Mouse (Mus musculus) liver, embryonic 16.5 days (tissue): ENCODE data around the gene Ar. TPM values are rescaled to one million over a fixed set of nuclear protein-coding genes. Genes with fewer than 3 reads are reported as not detected.

Source experiments
- ATAC-seq: fragments of 200-750 bp; cut with Nextera tagmentation; 2 replicates; pipeline ENCODE4 v1.8.0; 2017; ENCODE audit warnings: low read depth, mild to moderate bottlenecking, moderate number of reproducible peaks, moderate library complexity
- H3K27ac ChIP-seq: fragments of 300-500 bp; sonication (generic); 2 replicates; pipeline ENCODE4 v1.5.1; 2014; ENCODE audit warnings: mild to moderate bottlenecking, low read length
- H3K27me3 ChIP-seq: fragments of 300-500 bp; sonication (generic); 2 replicates; pipeline ENCODE4 v1.6.1; 2014; ENCODE audit warnings: low read depth, low read length, mixed read lengths; ENCODE audit not compliant: control insufficient read depth, insufficient read depth
- H3K36me3 ChIP-seq: fragments of 300-500 bp; sonication (generic); 2 replicates; pipeline ENCODE4 v1.6.1; 2014; ENCODE audit warnings: mild to moderate bottlenecking; ENCODE audit not compliant: control insufficient read depth, insufficient read depth
- H3K4me1 ChIP-seq: fragments of 300-500 bp; sonication (generic); 2 replicates; pipeline ENCODE4 v1.6.1; 2014; ENCODE audit warnings: low read depth, low read length, mixed read lengths; ENCODE audit not compliant: control insufficient read depth
- H3K4me2 ChIP-seq: fragments of 300-500 bp; sonication (generic); 2 replicates; pipeline ENCODE4 v1.6.1; 2014; ENCODE audit warnings: low read depth, low read length, mixed read lengths
- H3K4me3 ChIP-seq: fragments of 300-500 bp; sonication (generic); 2 replicates; pipeline ENCODE4 v1.5.1; 2014; ENCODE audit warnings: low read depth, mild to moderate bottlenecking, low read length
- H3K9ac ChIP-seq: fragments of 300-500 bp; sonication (generic); 2 replicates; pipeline ENCODE4 v1.6.1; 2014; ENCODE audit warnings: low read depth, low read length
- H3K9me3 ChIP-seq: fragments of 300-500 bp; sonication (generic); replicated peaks from 2 replicates; pipeline ENCODE4 v1.6.1; 2016; ENCODE audit warnings: low read length; ENCODE audit not compliant: control insufficient read depth
- WGBS: fragments of 180-500 bp; shearing (Covaris S2); extraction: QIAGEN DNeasy Blood & Tissue Kit; methylation state at CpG from one replicate; pipeline ENCODE4 v1.1.7; 2014; ENCODE audit not compliant: insufficient replicate concordance; 5-methylcytosine and 5-hydroxymethylcytosine counted together
- polyA plus RNA-seq: library from polyadenylated mRNA; unstranded; fragments of >200 nt; fragmentation: Nextera tagmentation; extraction: Ambion mirVana; gene quantifications from 2 replicates; pipeline ENCODE4 v1.2.1, GENCODE M21; 2015

The Ar gene
- polyA plus RNA-seq, 1 experiment from 2014 or later: 0.02 TPM

GRCm38 (mm10) chrX:98248363-98248762 lies 99.8 kb downstream of the Ar start:
- Histone ChIP-seq H3K4me1 (no peaks in the 10 kb centered on the region), H3K9ac (no peak overlapping the region), H3K36me3 (no peaks in the 10 kb centered on the region), H3K9me3 (no peaks in the 10 kb centered on the region), H3K4me2 (no peak overlapping the region), H3K27ac (no peak overlapping the region), H3K4me3 (no peak overlapping the region), H3K27me3 (no peaks in the 10 kb centered on the region)
- WGBS: 63% methylated on average over 4 of the region's 4 CpGs
- no peak for ATAC-seq

GRCm38 (mm10) chrX:98259620-98260019 lies 111.1 kb downstream of the Ar start:
- H3K9me3 ChIP-seq: no peaks in the 10 kb centered on the region
- no peaks in the 10 kb centered on the region for H3K36me3 ChIP-seq
- H3K4me3 ChIP-seq: no peak overlapping the region
- H3K27me3 ChIP-seq: no peaks in the 10 kb centered on the region
- H3K4me1 ChIP-seq: no peaks in the 10 kb centered on the region
- no peak overlapping the region for H3K27ac ChIP-seq
- no peak overlapping the region for H3K9ac ChIP-seq
- ATAC-seq: no peak
- whole genome bisulfite sequencing: 51% methylated on average over 2 of the region's 2 CpGs
- no peak overlapping the region for H3K4me2 ChIP-seq

- H3K36me3 ChIP-seq: no peaks in the 10 kb centered on the region
- WGBS: 51% methylated on average over 2 of the region's 2 CpGs
- no peak overlapping the region for H3K4me2 ChIP-seq
- H3K27ac ChIP-seq: no peak overlapping the region
- no peaks in the 10 kb centered on the region for H3K9me3 ChIP-seq
- ATAC-seq: no peak
- H3K4me3 ChIP-seq: no peak overlapping the region
- H3K27me3 ChIP-seq: no peaks in the 10 kb centered on the region
- H3K4me1 ChIP-seq: no peaks in the 10 kb centered on the region
- H3K9ac ChIP-seq: no peak overlapping the region
These were observed 117.2 kb downstream of the Ar start for GRCm38 (mm10) chrX:98265755-98266154.

- H3K4me1 ChIP-seq: no peaks in the 10 kb centered on the region
- H3K4me3 ChIP-seq: no peak overlapping the region
- no peaks in the 10 kb centered on the region for H3K36me3 ChIP-seq
- no peak for ATAC-seq
- no peak overlapping the region for H3K4me2 ChIP-seq
- H3K27me3 ChIP-seq: no peaks in the 10 kb centered on the region
- no peak overlapping the region for H3K9ac ChIP-seq
- no peaks in the 10 kb centered on the region for H3K9me3 ChIP-seq
- no peak overlapping the region for H3K27ac ChIP-seq
These were observed 122.8 kb downstream of the Ar start for GRCm38 (mm10) chrX:98271361-98271760.

GRCm38 (mm10) chrX:98291763-98292162 lies 143.2 kb downstream of the Ar start:
- Histone ChIP-seq H3K9ac (no peak overlapping the region), H3K4me2 (no peak overlapping the region), H3K27ac (no peak overlapping the region), H3K4me3 (no peak overlapping the region), H3K4me1 (no peaks in the 10 kb centered on the region), H3K36me3 (no peaks in the 10 kb centered on the region), H3K9me3 (no peaks in the 10 kb centered on the region), H3K27me3 (no peaks in the 10 kb centered on the region)
- WGBS: 12% methylated on average over 1 of the region's 1 CpGs
- ATAC-seq: no peak

GRCm38 (mm10) chrX:98300685-98301084 lies 152.1 kb downstream of the Ar start:
- Histone ChIP-seq H3K4me2 (no peak overlapping the region), H3K27me3 (no peaks in the 10 kb centered on the region), H3K27ac (no peak overlapping the region), H3K36me3 (no peaks in the 10 kb centered on the region), H3K9me3 (no peaks in the 10 kb centered on the region), H3K4me1 (no peaks in the 10 kb centered on the region), H3K9ac (no peak overlapping the region), H3K4me3 (no peak overlapping the region)
- 49% methylated on average over 4 of the region's 4 CpGs for WGBS
- ATAC-seq: no peak

GRCm38 (mm10) chrX:98301924-98302323 lies 153.4 kb downstream of the Ar start:
- ATAC-seq: no peak

DNA sequence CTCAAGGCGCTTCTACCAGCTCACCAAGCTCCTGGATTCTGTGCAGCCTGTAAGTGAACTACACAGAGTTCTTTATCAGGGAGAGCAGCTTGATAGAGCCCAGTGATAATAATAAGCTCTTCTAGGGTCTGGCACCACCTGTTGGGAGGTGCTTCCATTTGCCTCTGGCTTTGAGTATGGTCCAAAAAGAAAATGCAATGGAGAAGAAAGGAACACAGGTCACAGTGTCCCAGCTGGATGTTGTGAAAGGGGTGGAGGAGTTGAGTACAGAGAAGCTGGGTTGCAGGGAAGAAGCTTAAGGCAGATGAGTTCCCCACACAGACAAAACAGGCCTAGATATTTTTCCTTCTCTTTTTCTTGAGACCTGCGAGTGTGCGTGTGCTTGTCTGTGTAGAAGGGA lies 167.4 kb downstream of the Ar start:
- Histone ChIP-seq H3K27ac (no peak overlapping the region), H3K4me3 (no peak overlapping the region), H3K9ac (no peak overlapping the region), H3K9me3 (no peaks in the 10 kb centered on the region), H3K4me2 (no peak overlapping the region), H3K36me3 (no peaks in the 10 kb centered on the region), H3K4me1 (no peaks in the 10 kb centered on the region), H3K27me3 (no peaks in the 10 kb centered on the region)
- no peak for ATAC-seq
- 56% methylated on average over 3 of the region's 3 CpGs for WGBS

More at GRCm38 (mm10) chrX:98301924-98302323, 153.4 kb downstream of the Ar start:
- H3K9me3 ChIP-seq: no peaks in the 10 kb centered on the region
- H3K4me3 ChIP-seq: no peak overlapping the region
- no peak overlapping the region for H3K27ac ChIP-seq
- no peak overlapping the region for H3K9ac ChIP-seq
- H3K4me1 ChIP-seq: no peaks in the 10 kb centered on the region
- no peaks in the 10 kb centered on the region for H3K27me3 ChIP-seq
- WGBS: 42% methylated on average over 2 of the region's 2 CpGs
- no peak overlapping the region for H3K4me2 ChIP-seq
- H3K36me3 ChIP-seq: no peaks in the 10 kb centered on the region

- ATAC-seq: no peak
- no peak overlapping the region for H3K4me3 ChIP-seq
- H3K9me3 ChIP-seq: no peaks in the 10 kb centered on the region
- H3K36me3 ChIP-seq: no peaks in the 10 kb centered on the region
- no peak overlapping the region for H3K9ac ChIP-seq
- no peak overlapping the region for H3K27ac ChIP-seq
- no peak overlapping the region for H3K4me2 ChIP-seq
- no peaks in the 10 kb centered on the region for H3K27me3 ChIP-seq
- H3K4me1 ChIP-seq: no peaks in the 10 kb centered on the region
These were observed 168.9 kb downstream of the Ar start for GRCm38 (mm10) chrX:98317483-98317882.

GRCm38 (mm10) chrX:98323105-98323504 lies 174.5 kb downstream of the Ar start:
- no peaks in the 10 kb centered on the region for H3K27me3 ChIP-seq
- 75% methylated on average over 2 of the region's 2 CpGs for WGBS
- H3K9ac ChIP-seq: no peak overlapping the region
- no peak overlapping the region for H3K27ac ChIP-seq
- no peak overlapping the region for H3K4me3 ChIP-seq
- H3K4me2 ChIP-seq: no peak overlapping the region
- H3K36me3 ChIP-seq: no peaks in the 10 kb centered on the region
- H3K4me1 ChIP-seq: no peaks in the 10 kb centered on the region
- no peak for ATAC-seq
- no peaks in the 10 kb centered on the region for H3K9me3 ChIP-seq
